Mouse (Mus musculus): ENCODE measurements around the gene Arglu1.

DNA sequence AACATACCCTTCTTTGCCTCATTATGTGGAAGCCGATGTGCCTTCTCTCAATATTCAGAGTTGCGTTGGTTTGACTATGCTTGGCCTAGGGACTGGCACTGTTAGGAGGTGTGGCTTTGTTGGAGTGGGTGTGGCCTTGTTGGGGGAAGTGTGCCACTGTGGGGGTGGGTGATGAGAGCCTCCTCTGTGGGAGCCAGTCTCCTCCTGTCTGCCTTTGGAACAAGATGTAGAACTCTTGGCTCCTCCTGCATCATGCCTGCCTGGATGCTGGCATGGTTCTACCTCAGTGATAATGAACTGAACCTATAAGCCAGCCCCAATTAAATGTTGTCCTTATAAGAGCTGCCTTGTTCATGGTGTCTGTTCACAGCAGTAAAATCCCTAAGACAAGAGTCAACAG, 38.3 kb upstream of the Arglu1 start:
- no peak for TF ChIP-seq POLR2A (IDR thresholded peaks at IDR 0.05; ENCODE audit: low read depth, low read length)
- TF ChIP-seq CTCF (IDR thresholded peaks at IDR 0.05; ENCODE audit: extremely low read depth, insufficient read depth, insufficient read length, insufficient replicate concordance): no peak
